Mouse (Mus musculus) myocyte (in vitro differentiated cells): ENCODE measurements at regions not wholly inside any gene's neighbourhood (a gene's known extent, or its start where the extent isn't known, plus 50 kb on each side); places are given as distances from the start of the nearest gene placed in this dataset.

Source experiments
- H3K27me3 ChIP-seq: one replicate; pipeline ENCODE4 v1.6.1; 2011; ENCODE audit not compliant: control insufficient read depth, insufficient read depth, insufficient read length
- H3K36me3 ChIP-seq: one replicate; pipeline ENCODE4 v1.6.1; 2011; ENCODE audit not compliant: control insufficient read depth, insufficient read depth
- H3K4me2 ChIP-seq: one replicate; pipeline ENCODE4 v1.6.1; 2011; ENCODE audit warnings: low read depth, control low read depth
- H3K4me3 ChIP-seq: one replicate; pipeline ENCODE4 v1.5.1; 2011; ENCODE audit warnings: mild to moderate bottlenecking, control low read depth, moderate library complexity
- H3K79me2 ChIP-seq: one replicate; pipeline ENCODE4 v1.6.1; 2011; ENCODE audit not compliant: control insufficient read depth, insufficient read depth
- H3ac ChIP-seq: one replicate; pipeline ENCODE4 v1.6.1; 2011; ENCODE audit not compliant: control insufficient read depth, insufficient read length
- CEBPB ChIP-seq: IDR thresholded peaks from 2 replicates; pipeline ENCODE4 v1.6.1; 2011; ENCODE audit warnings: mild to moderate bottlenecking, moderate library complexity; ENCODE audit not compliant: poor library complexity, insufficient read depth, severe bottlenecking
- E2F4 ChIP-seq: IDR thresholded peaks from one replicate; pipeline ENCODE4 v1.6.1; 2011; ENCODE audit warnings: mild to moderate bottlenecking, control low read depth, moderate library complexity; ENCODE audit not compliant: insufficient read depth
- MAX ChIP-seq: IDR thresholded peaks from one replicate; pipeline ENCODE4 v1.6.1; 2011; ENCODE audit warnings: low read depth, mild to moderate bottlenecking, control low read depth
- MYOD1 ChIP-seq, 3 experiments: IDR thresholded peaks; one replicate each; pipeline ENCODE4 v1.6.1; 2011; ENCODE audit warnings: control low read depth in 2 of 3, low read depth in 2 of 3, mild to moderate bottlenecking in 2 of 3, moderate library complexity in 1 of 3; ENCODE audit not compliant: insufficient read length in 2 of 3, control insufficient read depth in 1 of 3
- MYOG ChIP-seq, 3 experiments: IDR thresholded peaks; one replicate each; pipeline ENCODE4 v1.6.1; 2011; ENCODE audit warnings: control low read depth in 2 of 3, low read depth in 2 of 3, mild to moderate bottlenecking in 2 of 3; ENCODE audit not compliant: insufficient read length in 2 of 3, control insufficient read depth in 1 of 3, insufficient read depth in 1 of 3
- POLR2A ChIP-seq: IDR thresholded peaks from one replicate; pipeline ENCODE4 v1.6.1; 2011; ENCODE audit warnings: low read depth, mild to moderate bottlenecking, control low read depth, moderate library complexity; ENCODE audit not compliant: insufficient read length
- POLR2AphosphoS2 ChIP-seq: IDR thresholded peaks from one replicate; pipeline ENCODE4 v1.6.1; 2011; ENCODE audit warnings: low read depth, control low read depth; ENCODE audit not compliant: insufficient read length
- REST ChIP-seq: IDR thresholded peaks from one replicate; pipeline ENCODE4 v1.6.1; 2011; ENCODE audit warnings: mild to moderate bottlenecking, control low read depth, moderate library complexity; ENCODE audit not compliant: insufficient read depth, insufficient read length
- SRF ChIP-seq: IDR thresholded peaks from one replicate; pipeline ENCODE4 v1.6.1; 2011; ENCODE audit warnings: low read depth; ENCODE audit not compliant: control insufficient read depth, insufficient read length
- TCF12 ChIP-seq: IDR thresholded peaks from one replicate; pipeline ENCODE4 v1.6.1; 2011; ENCODE audit warnings: mild to moderate bottlenecking, control low read depth; ENCODE audit not compliant: poor library complexity, insufficient read depth, severe bottlenecking
- TCF3 ChIP-seq: IDR thresholded peaks from one replicate; pipeline ENCODE4 v1.6.1; 2011; ENCODE audit warnings: low read depth, control low read depth; ENCODE audit not compliant: insufficient read length
- USF1 ChIP-seq: IDR thresholded peaks from one replicate; pipeline ENCODE4 v1.6.1; 2011; ENCODE audit warnings: low read depth, mild to moderate bottlenecking, control low read depth, moderate library complexity

GRCm38 (mm10) chr3:147133408-147133807, 281.2 kb downstream of the Ttll7 start:
- TF ChIP-seq MYOD1 (IDR thresholded peaks at IDR 0.05; ENCODE audit: control insufficient read depth in 1 of 3, insufficient read length in 2 of 3, low read depth in 2 of 3): no peak
- no peak for TF ChIP-seq SRF
- no peak for TF ChIP-seq E2F4
- no peak for TF ChIP-seq MYOG (IDR thresholded peaks at IDR 0.05; ENCODE audit: control insufficient read depth in 1 of 3, insufficient read depth in 1 of 3, insufficient read length in 2 of 3, low read depth in 2 of 3)
- TF ChIP-seq TCF3: no peak
- no peak for TF ChIP-seq REST
- TF ChIP-seq POLR2A: no peak
- no peak for TF ChIP-seq TCF12
- TF ChIP-seq MAX: no peak
- no peak for TF ChIP-seq POLR2AphosphoS2
- no peak for TF ChIP-seq USF1
- Histone ChIP-seq H3K4me2 (no peak overlapping the region), H3K4me3 (no peak overlapping the region), H3K27me3 (no peaks in the 10 kb centered on the region), H3K36me3 (no peaks in the 10 kb centered on the region), H3ac (no peak overlapping the region), H3K79me2 (no peaks in the 10 kb centered on the region)

DNA sequence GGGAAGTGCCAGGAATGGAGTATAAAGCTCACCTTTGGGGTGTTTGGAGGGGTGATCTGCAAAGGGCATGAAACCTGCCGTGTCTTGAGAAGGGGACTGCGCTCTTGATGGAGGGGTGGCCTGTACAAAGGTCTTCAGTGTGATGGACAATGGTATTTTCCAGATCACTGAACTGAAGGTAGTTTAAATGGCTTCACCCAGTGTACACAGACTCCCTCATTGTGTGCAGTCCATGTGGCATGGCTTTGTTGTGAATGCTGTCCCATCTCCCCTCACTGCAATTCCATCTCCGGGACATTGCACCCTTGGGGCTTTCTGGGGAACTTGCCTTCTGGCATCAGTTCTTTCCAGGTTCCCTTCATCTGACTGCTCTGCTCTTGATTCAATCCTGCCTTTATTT, 288.2 kb downstream of the Ttll7 start:
- no peak for TF ChIP-seq MAX
- no peak for TF ChIP-seq TCF3
- TF ChIP-seq REST: no peak
- no peak for TF ChIP-seq TCF12
- TF ChIP-seq POLR2A: no peak
- TF ChIP-seq E2F4: no peak
- TF ChIP-seq CEBPB: no peak
- TF ChIP-seq SRF: no peak
- TF ChIP-seq POLR2AphosphoS2: no peak
- TF ChIP-seq USF1: no peak
- TF ChIP-seq MYOD1 (IDR thresholded peaks at IDR 0.05; ENCODE audit: control insufficient read depth in 1 of 3, insufficient read length in 2 of 3, low read depth in 2 of 3): no peak
- no peak for TF ChIP-seq MYOG (IDR thresholded peaks at IDR 0.05; ENCODE audit: control insufficient read depth in 1 of 3, insufficient read depth in 1 of 3, insufficient read length in 2 of 3, low read depth in 2 of 3)

DNA sequence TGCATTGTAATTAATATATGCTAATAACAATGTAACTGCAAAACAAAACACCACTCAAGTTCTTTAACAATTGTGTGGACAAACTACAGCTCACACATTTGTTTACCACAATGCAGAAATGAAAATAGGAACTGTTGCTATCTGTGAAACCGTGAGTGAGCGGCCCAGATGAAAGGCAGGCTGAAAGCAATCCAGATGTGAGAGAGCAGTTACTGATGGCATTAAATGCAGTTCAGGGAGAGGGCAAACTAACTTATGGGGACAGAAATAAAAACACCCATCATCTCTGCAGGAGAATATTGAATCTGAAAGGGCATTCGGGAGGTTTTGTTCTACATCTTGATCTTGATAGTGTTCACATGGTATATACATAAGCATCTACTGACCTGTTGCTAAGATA, 301.3 kb downstream of the Ttll7 start:
- Histone ChIP-seq H3ac (no peak overlapping the region), H3K79me2 (no peaks in the 10 kb centered on the region), H3K27me3 (no peaks in the 10 kb centered on the region), H3K4me2 (no peak overlapping the region), H3K36me3 (no peaks in the 10 kb centered on the region), H3K4me3 (no peak overlapping the region)
- TF ChIP-seq POLR2AphosphoS2 (no peak), TCF3 (no peak), SRF (no peak), USF1 (no peak), POLR2A (no peak), CEBPB (no peak), MYOD1 (IDR thresholded peaks at IDR 0.05; ENCODE audit: control insufficient read depth in 1 of 3, insufficient read length in 2 of 3, low read depth in 2 of 3) (no peak), MYOG (IDR thresholded peaks at IDR 0.05; ENCODE audit: control insufficient read depth in 1 of 3, insufficient read depth in 1 of 3, insufficient read length in 2 of 3, low read depth in 2 of 3) (no peak), E2F4 (no peak), TCF12 (no peak), MAX (no peak), REST (no peak)

More for the DNA sequence above, 288.2 kb downstream of the Ttll7 start:
- Histone ChIP-seq H3K79me2 (no peaks in the 10 kb centered on the region), H3ac (no peak overlapping the region), H3K4me3 (no peak overlapping the region), H3K36me3 (no peaks in the 10 kb centered on the region), H3K27me3 (no peaks in the 10 kb centered on the region), H3K4me2 (no peak overlapping the region)

- H3K4me3 ChIP-seq: no peak overlapping the region
- no peaks in the 10 kb centered on the region for H3K79me2 ChIP-seq
- TF ChIP-seq REST: no peak
- no peak for TF ChIP-seq MYOD1 (IDR thresholded peaks at IDR 0.05; ENCODE audit: control insufficient read depth in 1 of 3, insufficient read length in 2 of 3, low read depth in 2 of 3)
- no peak for TF ChIP-seq MAX
- no peak for TF ChIP-seq POLR2A
- no peak for TF ChIP-seq E2F4
- H3K36me3 ChIP-seq: no peaks in the 10 kb centered on the region
- no peak overlapping the region for H3K4me2 ChIP-seq
- H3K27me3 ChIP-seq: no peaks in the 10 kb centered on the region
- no peak overlapping the region for H3ac ChIP-seq
These were observed 301.8 kb downstream of the Ttll7 start for GRCm38 (mm10) chr3:147153998-147154397.

DNA sequence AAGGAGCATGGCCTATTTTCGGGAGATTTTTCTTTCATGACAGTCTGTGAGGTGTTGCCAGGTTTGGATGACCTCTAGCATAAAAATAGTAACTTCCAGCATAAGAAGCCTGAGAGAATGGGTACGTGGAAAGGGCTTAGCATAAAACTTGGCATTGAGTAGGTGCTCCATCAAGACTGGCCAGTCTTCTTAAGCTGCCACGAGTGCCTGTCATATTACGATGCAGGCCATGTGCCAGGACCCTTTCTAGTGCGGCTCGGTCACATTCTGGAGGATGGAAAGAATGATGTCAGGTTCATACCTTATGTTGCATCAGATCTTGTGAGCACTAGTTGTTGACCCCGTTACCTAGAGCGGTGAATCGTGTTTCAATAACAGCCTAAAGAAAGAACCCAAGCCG, 311.0 kb downstream of the Ttll7 start:
- TF ChIP-seq MYOG (IDR thresholded peaks at IDR 0.05; ENCODE audit: control insufficient read depth in 1 of 3, insufficient read depth in 1 of 3, insufficient read length in 2 of 3, low read depth in 2 of 3): no peak
- no peak for TF ChIP-seq TCF3
- TF ChIP-seq MYOD1 (IDR thresholded peaks at IDR 0.05; ENCODE audit: control insufficient read depth in 1 of 3, insufficient read length in 2 of 3, low read depth in 2 of 3): no peak
- no peak for TF ChIP-seq E2F4
- no peak for TF ChIP-seq CEBPB
- TF ChIP-seq POLR2AphosphoS2: no peak
- H3K79me2 ChIP-seq: no peaks in the 10 kb centered on the region
- H3K27me3 ChIP-seq: no peaks in the 10 kb centered on the region
- H3ac ChIP-seq: no peak overlapping the region
- H3K4me2 ChIP-seq: no peak overlapping the region
- no peak overlapping the region for H3K4me3 ChIP-seq
- no peaks in the 10 kb centered on the region for H3K36me3 ChIP-seq
